Mouse (Mus musculus) liver, embryonic 14.5 days (tissue): ENCODE measurements around the gene Morc1. TPM values are rescaled to one million over a fixed set of nuclear protein-coding genes. Genes with fewer than 3 reads are reported as not detected.

Experiments
- ATAC-seq: fragments of 200-750 bp; cut with Nextera tagmentation; 2 replicates; pipeline ENCODE4 v1.8.0; 2017; ENCODE audit warnings: moderate number of reproducible peaks, mild to moderate bottlenecking, moderate library complexity; ENCODE audit not compliant: insufficient read depth
- DNase-seq, 3 experiments: peaks; one replicate each; pipeline ENCODE4 v3.0.0-alpha.2; 2012 to 2013; ENCODE audit warnings: low read depth in 3 of 3, low spot score in 3 of 3
- H3K27ac ChIP-seq: fragments of 300-500 bp; sonication (generic); 2 replicates; pipeline ENCODE4 v1.5.1; 2014; ENCODE audit warnings: moderate library complexity, mild to moderate bottlenecking, control low read depth, inconsistent platforms
- H3K27me3 ChIP-seq: fragments of 300-500 bp; sonication (generic); 2 replicates; pipeline ENCODE4 v1.6.1; 2014; ENCODE audit warnings: mild to moderate bottlenecking, low read length, moderate library complexity; ENCODE audit not compliant: control insufficient read depth, insufficient read depth
- H3K36me3 ChIP-seq: fragments of 300-500 bp; sonication (generic); replicated peaks from 2 replicates; pipeline ENCODE4 v1.6.1; 2014; ENCODE audit warnings: low read depth; ENCODE audit not compliant: control insufficient read depth, insufficient read depth
- H3K4me1 ChIP-seq, 2 experiments: fragments of 200-500 bp in 1 of 2; fragments of 300-500 bp in 1 of 2; sonication (generic) in 1 of 2; replicated peaks; 2 replicates each; pipeline ENCODE4 v1.6.1; 2012 to 2014; ENCODE audit warnings: antibody characterized with exemption in 1 of 2, inconsistent platforms in 1 of 2, low read length in 1 of 2; ENCODE audit not compliant: control insufficient read depth in 2 of 2, insufficient read depth in 2 of 2
- H3K4me2 ChIP-seq: fragments of 300-500 bp; sonication (generic); 2 replicates; pipeline ENCODE4 v1.6.1; 2014; ENCODE audit warnings: low read depth, mild to moderate bottlenecking, control low read depth, moderate library complexity
- H3K4me3 ChIP-seq, 2 experiments: fragments of 200-500 bp in 1 of 2; fragments of 300-500 bp in 1 of 2; sonication (generic) in 1 of 2; 2 replicates each; pipeline ENCODE4 v1.5.1; 2012 to 2014; ENCODE audit warnings: low read depth in 2 of 2, low read length in 2 of 2, mild to moderate bottlenecking in 2 of 2, control low read depth in 1 of 2, inconsistent platforms in 1 of 2, moderate library complexity in 1 of 2; ENCODE audit not compliant: insufficient read depth in 1 of 2
- H3K9ac ChIP-seq: fragments of 300-500 bp; sonication (generic); replicated peaks from 2 replicates; pipeline ENCODE4 v1.6.1; 2014; ENCODE audit warnings: mild to moderate bottlenecking, control low read depth, moderate library complexity
- H3K9me3 ChIP-seq: fragments of 300-500 bp; sonication (generic); 2 replicates; pipeline ENCODE4 v1.6.1; 2016; ENCODE audit warnings: low read length, mixed read lengths; ENCODE audit not compliant: control insufficient read depth
- CTCF ChIP-seq: IDR thresholded peaks from 2 replicates; pipeline ENCODE4 v1.5.1; 2016; ENCODE audit warnings: antibody characterized with exemption, low read depth, control low read depth
- EP300 ChIP-seq: IDR thresholded peaks from 2 replicates; pipeline ENCODE4 v1.6.1; 2016; ENCODE audit warnings: antibody characterized with exemption, low read depth
- WGBS: fragments of 180-500 bp; shearing (Covaris S2); extraction: QIAGEN DNeasy Blood & Tissue Kit; methylation state at CpG from one replicate; pipeline ENCODE4 v1.1.7; 2014; ENCODE audit not compliant: insufficient replicate concordance; 5-methylcytosine and 5-hydroxymethylcytosine counted together
- polyA plus RNA-seq, 2 experiments: library from polyadenylated mRNA; depleted of rRNA in 1 of 2; stranded (reverse) in 1 of 2; unstranded in 1 of 2; fragments of >200 nt; fragmentation: Nextera tagmentation in 1 of 2; extraction: Ambion mirVana in 1 of 2; gene quantifications; 2 replicates each; pipeline versions ENCODE4 v1.2.1 to v1.2.3; 2012 to 2014

Gene Morc1
- polyA plus RNA-seq (2012; rRNA removed) = not detected in 2 replicates
- not detected in 2 replicates for polyA plus RNA-seq (2014; fragmentation: Nextera tagmentation; extraction: Ambion mirVana)

DNA sequence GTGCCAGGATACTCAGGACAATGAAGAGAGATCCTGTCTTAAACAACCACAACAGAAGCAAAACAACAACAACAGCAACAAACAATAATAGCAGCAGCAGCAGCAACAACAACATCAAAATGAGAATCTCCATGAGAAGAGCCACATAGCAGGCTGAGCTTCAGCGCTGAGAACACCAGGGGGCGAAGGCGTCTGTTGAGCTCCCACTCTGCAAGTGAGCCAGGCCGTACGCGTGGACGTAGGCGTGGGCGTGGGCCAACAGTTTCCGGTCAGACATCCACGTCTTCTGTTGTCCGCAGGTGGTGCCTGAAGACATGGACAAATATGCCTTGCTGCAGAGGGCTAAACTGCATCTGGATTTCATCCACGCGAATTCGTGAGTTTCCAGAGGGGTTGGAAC lies at the start of gene Morc1:
Gene Morc1, plus strand, starts transcription at position 211 of the 400 bp plus-strand sequence.
- no peak within 1 kb of the TSS for H3K27ac ChIP-seq
- TF ChIP-seq EP300 (no peak), CTCF (peak; percentile 21; the same call in 1 of the 2 replicates)
- DNase-seq = no peak
- no peaks in the 10 kb centered on the region for H3K27me3 ChIP-seq
- H3K4me3 ChIP-seq = no peak within 1 kb of the TSS
- H3K9ac ChIP-seq = no peak within 1 kb of the TSS
- H3K9me3 ChIP-seq = no peaks in the 10 kb centered on the region
- WGBS = 79% methylated on average over 15 of the region's 15 CpGs
- no peak within 1 kb of the TSS for H3K4me2 ChIP-seq
- no peak for ATAC-seq
- no peaks in the 10 kb centered on the region for H3K36me3 ChIP-seq
- no peaks in the 10 kb centered on the region for H3K4me1 ChIP-seq

DNA sequence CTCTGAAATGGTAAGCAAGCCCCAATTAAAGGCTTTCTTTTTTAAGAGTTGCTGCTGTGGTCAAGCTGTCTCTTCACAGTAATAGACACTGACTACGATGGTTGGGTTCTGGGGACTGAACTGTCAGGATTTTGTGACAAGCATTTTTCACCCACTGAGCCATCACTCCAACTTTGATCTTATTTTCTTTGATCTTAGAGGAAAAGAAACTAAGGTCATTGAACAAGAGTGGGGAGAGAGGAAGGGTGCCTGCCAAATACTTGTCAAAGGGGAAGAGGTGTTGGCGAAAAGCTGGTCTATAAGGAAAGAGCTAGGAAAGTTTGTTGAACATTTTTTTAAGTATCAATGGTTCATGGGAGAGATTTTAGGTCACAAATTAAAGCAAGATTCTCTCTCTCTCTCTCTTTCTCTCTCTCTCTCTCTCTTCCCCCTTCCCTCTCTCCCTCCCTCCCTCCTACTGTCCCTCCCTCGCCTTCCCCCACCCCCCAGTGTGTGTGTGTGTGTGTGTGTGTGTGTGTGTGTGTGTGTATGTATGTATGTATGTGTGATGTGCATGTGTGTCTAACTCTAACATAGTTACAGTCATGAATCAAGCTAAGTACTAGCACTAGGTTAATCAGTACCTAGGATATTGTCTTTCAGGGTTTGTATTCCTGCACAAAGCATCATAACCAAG lies 47.3 kb upstream of the Morc1 start:
- Histone ChIP-seq H3K4me3 (no peak overlapping the region), H3K9me3 (no peaks in the 10 kb centered on the region), H3K27ac (no peak overlapping the region), H3K4me1 (no peaks in the 10 kb centered on the region), H3K4me2 (no peak overlapping the region), H3K27me3 (no peaks in the 10 kb centered on the region), H3K9ac (no peak overlapping the region), H3K36me3 (no peaks in the 10 kb centered on the region)
- DNase-seq = no peak
- TF ChIP-seq CTCF (no peak), EP300 (no peak)
- WGBS = 58% methylated on average over 3 of the region's 3 CpGs
- no peak for ATAC-seq

DNA sequence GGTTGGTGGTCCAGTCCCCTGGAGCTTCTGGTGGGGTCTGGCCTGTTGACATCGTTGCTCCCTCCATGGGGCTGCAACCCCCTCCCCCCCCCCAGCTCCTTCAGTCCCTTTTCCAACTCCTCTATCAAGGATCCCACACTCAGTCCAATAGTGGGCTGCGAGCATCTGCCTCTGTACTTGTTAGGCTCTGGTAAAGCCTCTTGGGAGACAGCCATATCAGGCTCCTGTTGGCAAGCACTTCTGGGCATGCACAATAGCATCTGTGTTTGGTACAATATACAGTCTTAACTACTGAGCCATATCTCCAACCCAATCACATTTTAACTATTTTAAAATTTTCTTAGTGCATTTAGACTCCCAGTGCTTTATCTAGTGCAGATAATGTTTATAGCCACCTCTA lies 44.1 kb upstream of the Morc1 start:
- 47% methylated on average over 2 of the region's 2 CpGs for WGBS
- Histone ChIP-seq H3K9me3 (no peaks in the 10 kb centered on the region), H3K4me1 (no peaks in the 10 kb centered on the region), H3K27me3 (no peaks in the 10 kb centered on the region), H3K4me3 (no peak overlapping the region), H3K27ac (no peak overlapping the region), H3K36me3 (no peaks in the 10 kb centered on the region), H3K9ac (no peak overlapping the region), H3K4me2 (no peak overlapping the region)
- no peak for DNase-seq
- TF ChIP-seq CTCF (no peak), EP300 (no peak)
- no peak for ATAC-seq

DNA sequence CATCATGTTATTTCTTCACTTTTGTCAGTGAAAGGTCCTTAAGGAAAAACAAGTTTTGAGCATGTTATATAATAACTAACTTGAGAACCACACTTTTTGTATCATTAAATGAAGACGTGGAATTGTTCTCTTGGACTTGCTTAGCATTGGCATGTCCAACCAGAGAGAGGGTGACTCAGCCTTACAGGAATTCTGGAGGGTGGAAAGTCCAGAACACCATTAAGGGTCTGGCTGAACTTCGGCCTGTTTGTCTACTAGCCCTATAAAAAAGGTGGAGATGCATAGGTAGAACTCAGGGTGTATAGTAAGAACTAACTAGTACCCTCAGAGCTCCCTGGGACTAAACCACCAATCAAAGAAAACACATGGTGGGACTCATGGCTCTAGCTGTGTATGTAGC lies 35.8 kb upstream of the Morc1 start:
- no peak for ATAC-seq

DNA sequence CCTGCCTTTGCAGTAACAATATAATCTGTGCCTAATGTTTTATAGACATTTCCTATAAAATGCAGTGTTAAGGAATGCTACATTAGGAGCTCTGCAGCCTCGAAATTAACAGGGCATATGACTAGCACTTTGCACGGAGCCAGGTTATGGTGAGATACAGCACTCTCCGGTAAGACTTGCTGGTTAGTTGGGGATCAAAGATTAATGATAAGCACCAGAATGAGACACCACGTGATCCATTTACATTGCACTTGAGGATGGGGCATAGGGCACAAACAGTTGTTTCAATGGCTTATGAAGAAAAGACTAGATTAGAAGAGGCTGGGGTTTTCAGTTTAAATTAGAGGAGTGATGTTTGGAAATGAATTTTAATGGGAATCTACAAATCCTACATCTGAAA lies 28.1 kb upstream of the Morc1 start:
- WGBS = 49% methylated on average over 4 of the region's 4 CpGs
- H3K9ac ChIP-seq = no peak overlapping the region
- no peaks in the 10 kb centered on the region for H3K4me1 ChIP-seq
- DNase-seq (no peak), ATAC-seq (no peak)
- no peaks in the 10 kb centered on the region for H3K27me3 ChIP-seq
- H3K36me3 ChIP-seq = no peaks in the 10 kb centered on the region
- no peaks in the 10 kb centered on the region for H3K9me3 ChIP-seq
- no peak overlapping the region for H3K4me2 ChIP-seq
- no peak overlapping the region for H3K27ac ChIP-seq
- no peak overlapping the region for H3K4me3 ChIP-seq
- no peak for TF ChIP-seq CTCF
- no peak for TF ChIP-seq EP300

More for the DNA sequence above, 35.8 kb upstream of the Morc1 start:
- TF ChIP-seq EP300 (no peak), CTCF (no peak)
- H3K4me3 ChIP-seq = no peak overlapping the region
- H3K9me3 ChIP-seq = no peaks in the 10 kb centered on the region
- no peaks in the 10 kb centered on the region for H3K4me1 ChIP-seq
- no peak overlapping the region for H3K4me2 ChIP-seq
- WGBS = 60% methylated on average over 2 of the region's 2 CpGs
- no peaks in the 10 kb centered on the region for H3K27me3 ChIP-seq
- H3K9ac ChIP-seq = no peak overlapping the region
- no peak for DNase-seq
- H3K27ac ChIP-seq = no peak overlapping the region
- no peaks in the 10 kb centered on the region for H3K36me3 ChIP-seq
